Mouse (Mus musculus) layer of hippocampus, adult 6 months (tissue): ENCODE measurements around the gene Pou4f1. TPM values are rescaled to one million over a fixed set of nuclear protein-coding genes. Genes with fewer than 3 reads are reported as not detected.

Source experiments
- long read RNA-seq, 2 experiments: library from polyadenylated mRNA; unstranded; transcript quantifications; one replicate each; pipeline ENCODE4 v2.0.0; 2019 to 2020
- polyA plus RNA-seq: library from polyadenylated mRNA; unstranded; fragments of <200 nt; fragmentation: Nextera tagmentation; gene quantifications from 2 replicates; pipeline ENCODE4 v1.2.3, GENCODE M21; 2021

Pou4f1 gene
- polyA plus RNA-seq, result 0.04 TPM in 1 of 2 replicates, not detected in the other
- long read RNA-seq, experiment 1, result 0 reads
- long read RNA-seq, experiment 2, partial matches to known transcripts, result 0 of 1 reads
- long read RNA-seq, experiment 2, other reads (novel, unspliced or antisense), result 1 of 1 reads

GRCm38 (mm10) chr14:104467966-104468622 is at the start of gene Pou4f1:
Pou4f1 (minus strand) TSS chr14:104467999.

Other genes with a start within 250 kb of the Pou4f1 start
- gene Rnf219, start 54.6 kb upstream of the Pou4f1 start, polyA plus RNA-seq, result 9.8 and 12.0 TPM in 2 replicates